Mouse (Mus musculus): ENCODE data around the gene Mdm1. TPM values are rescaled to one million over a fixed set of nuclear protein-coding genes. Genes with fewer than 3 reads are reported as not detected.

Gene Mdm1
- total RNA-seq, 2 experiments from 2014 or later, result 4.5 to 5.2 TPM

DNA sequence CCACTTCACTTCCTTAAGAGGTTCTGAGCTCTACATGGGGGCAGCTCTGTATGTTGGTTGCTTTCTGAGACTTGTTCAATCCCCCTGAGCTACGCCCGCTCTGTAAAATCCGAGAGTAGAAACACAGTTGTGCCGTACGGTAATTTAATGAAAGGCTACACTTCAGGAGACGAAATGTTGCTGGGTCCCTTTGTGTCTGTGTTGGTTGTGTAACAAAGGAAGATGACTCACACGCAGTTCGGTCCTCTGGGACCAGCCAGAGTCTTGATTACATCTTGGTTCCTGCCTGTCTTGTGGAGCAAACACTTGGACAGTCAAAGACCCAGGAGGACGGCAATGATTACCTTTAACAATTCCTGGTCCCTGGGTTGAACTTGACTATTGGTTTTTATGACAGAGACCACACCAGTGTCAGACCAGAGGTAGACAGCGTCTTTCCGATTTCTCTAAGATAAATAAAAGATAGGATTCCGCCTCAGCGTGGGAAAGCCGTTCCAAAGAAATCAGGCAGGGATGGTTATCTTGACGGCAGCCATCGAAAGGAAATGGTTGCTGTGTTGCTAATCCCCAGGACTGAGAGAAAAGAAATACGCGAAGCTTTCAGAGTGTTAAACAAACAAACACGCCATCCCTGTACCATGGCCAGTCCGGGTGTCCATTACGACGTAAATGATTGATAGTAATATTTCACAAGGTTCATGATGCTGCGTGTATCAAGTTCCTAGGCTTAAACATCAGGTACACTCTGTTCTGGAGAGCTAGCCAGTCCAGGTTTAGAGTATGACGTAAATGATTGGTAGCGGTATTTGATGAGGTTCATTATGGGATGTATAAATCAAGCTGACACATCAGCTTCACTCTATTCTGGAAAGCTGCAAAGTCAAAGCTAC lies 20.3 kb upstream of the Mdm1 start:
- intact Hi-C loops (cut with DNase I), result no loop called here
- DNase-seq, result peak; percentile 34 to 36

- DNase-seq, result peak in 1 of 2 experiments; percentile 10
- intact Hi-C loops (cut with DNase I), result no loop called here
These were observed 19.7 kb upstream of the Mdm1 start for GRCm38 (mm10) chr10:118121937-118122285.

GRCm38 (mm10) chr10:118122441-118123162 lies 19.0 kb upstream of the Mdm1 start:
- intact Hi-C loops (cut with DNase I), result no loop called here
- no peak for DNase-seq

DNA sequence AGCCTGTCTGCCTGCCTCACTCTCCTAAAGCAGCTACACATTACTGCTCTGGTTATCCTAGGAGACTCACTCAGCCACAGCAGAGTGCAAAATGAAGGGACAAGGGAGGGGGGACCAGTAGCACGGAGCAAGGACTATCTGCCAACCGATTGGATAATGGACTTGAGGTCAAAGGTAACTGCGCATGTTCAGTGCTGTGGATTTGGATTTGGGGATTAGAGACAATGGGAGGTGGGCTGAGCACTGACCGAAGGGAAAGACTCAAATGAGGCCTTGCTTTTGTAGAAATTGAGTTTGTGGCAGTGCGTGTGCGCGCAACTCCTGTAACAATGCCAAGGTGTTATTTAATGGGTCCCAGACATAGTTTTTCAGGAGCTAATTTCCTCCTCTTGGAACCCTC lies 16.4 kb upstream of the Mdm1 start:
- intact Hi-C loops (cut with DNase I), result no loop called here
- no peak for DNase-seq

DNA sequence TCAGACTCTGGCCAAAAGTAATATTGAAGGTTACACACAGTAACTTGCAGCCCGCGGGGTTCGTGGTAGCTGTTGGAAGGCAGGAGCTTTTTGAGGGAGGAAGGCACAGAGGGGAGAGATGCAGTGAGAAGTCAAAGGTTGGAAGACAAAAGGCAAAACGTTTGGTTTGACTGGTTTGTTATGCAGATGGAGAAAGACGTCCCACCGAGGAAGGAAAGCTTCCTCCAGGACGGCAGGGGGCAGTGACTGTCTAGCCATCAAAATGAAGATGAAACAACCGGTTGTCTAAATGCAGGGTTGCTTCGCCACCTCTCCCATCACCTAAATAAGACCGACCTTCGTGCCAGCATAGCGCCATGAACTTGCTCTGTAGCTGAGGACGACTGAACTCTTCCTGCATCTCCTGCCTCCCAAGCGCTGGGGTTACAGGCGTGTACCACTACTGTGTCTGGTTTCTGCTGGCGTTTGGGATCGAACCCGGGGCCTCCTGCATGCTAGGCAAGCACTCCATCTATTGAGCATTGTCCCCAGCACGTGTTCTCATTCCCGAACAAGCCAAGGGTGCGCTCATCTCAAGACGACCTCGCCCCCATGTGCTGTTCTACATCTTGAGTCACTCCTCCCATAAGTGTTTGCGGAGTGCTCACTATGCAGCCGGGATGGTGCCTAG lies 15.7 kb upstream of the Mdm1 start:
- intact Hi-C loops (cut with DNase I), result no loop called here
- DNase-seq, result no peak

DNA sequence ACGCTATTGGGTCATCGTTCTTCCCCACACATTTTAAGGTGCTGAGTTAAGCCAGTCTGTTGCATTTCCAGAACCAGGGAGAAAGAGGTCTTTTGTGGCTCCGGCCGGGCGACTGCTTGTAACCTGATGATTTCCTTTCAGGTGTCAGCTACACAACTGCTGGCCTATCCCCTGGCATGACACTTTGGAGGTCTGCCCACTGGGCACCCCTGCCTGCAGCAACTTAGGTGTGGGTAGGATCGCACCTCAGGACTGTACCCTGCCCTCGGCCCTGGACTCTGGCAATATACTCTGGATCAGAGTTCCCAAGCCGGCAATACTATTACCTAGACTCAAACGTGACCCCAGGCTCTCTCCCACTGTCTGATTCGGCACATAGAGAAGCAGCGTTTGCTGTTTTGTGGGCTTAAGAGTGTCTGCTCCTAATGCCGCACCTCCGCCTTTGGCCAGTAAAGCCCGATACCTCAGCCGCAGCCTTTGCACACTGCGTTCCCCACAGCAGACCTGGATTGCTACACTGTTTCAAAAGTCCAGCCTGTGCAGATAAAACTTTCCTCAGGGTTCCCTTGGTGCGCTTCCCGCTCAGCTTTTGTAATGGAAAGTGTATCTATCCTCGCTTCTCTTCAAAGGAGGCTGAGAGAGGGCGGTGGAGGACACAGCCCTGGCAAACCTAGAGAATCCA lies 12.5 kb upstream of the Mdm1 start:
- intact Hi-C loops (cut with DNase I), result no loop called here
- no peak for DNase-seq

DNA sequence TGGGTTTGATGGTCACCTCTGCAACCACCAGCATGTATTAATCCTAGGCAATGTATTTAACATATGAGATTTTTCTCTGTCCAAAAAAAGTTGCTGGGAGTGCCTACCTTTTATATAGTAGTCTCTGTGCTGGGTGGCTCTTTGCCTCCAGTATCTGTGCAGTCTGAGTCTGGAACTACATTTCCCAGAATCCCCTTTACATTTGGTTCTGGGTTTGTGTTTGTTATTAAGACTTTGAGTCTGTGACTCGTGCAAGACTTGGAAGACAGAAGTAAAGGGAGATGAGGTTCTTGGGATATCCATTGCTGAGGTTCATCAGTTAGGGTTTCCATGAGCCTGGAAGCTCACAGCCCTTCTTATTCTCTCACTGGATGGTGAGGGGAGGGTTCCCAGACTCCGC lies 11.6 kb upstream of the Mdm1 start:
- intact Hi-C loops (cut with DNase I), result no loop called here
- no peak for DNase-seq

DNA sequence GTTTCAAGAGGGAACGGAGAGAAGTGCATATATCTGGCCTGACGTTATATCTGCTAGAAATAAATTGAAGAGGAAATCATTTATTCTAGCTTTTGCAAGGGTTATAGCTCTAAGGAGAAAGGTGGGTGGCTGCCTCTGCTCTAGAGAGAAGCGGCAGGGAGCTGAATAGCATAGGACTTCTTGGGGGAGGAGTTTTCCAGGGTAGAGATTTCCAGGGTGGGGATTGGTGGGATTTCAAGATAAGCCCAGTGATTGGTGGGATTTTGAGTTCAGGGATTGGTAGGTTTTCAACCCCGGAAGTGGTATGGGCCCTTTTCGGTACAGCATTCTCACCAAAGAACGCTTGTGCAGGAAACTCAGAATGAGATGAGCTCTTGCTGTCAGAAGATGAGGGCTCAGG lies 8.6 kb upstream of the Mdm1 start:
- no peak for DNase-seq
- intact Hi-C loops (cut with DNase I), result no loop called here

DNA sequence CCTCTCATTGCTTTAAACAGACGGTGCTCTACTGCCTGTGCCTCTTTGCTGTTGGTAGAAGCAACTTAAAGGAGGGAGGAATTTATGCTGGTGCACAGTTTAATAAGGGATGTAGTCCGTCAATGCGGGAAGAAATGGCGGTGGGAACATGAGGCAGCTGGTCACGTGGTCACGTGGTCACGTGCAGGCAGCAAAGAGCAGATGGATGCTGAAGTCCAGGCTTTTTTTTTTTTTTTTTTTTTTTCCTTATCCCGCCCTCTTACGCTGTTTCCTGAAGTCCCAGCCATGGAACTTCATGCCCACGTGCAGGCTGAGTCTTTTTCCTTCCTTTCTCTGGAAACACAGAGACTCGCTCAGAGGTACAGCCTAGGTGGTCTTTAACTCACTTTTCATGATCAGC lies 3.1 kb upstream of the Mdm1 start:
- intact Hi-C loops (cut with DNase I), result no loop called here
- DNase-seq, result no peak

GRCm38 (mm10) chr10:118139837-118140570 lies 1.6 kb upstream of the Mdm1 start:
- intact Hi-C loops (cut with DNase I), result loop anchor here (10.0 kb wide), 1 partner anchor 1095 kb away; no protein-coding TSS in a partner anchor
- DNase-seq, result no peak

- DNase-seq, result no peak
- intact Hi-C loops (cut with DNase I), result loop anchor here (10.0 kb wide), 1 partner anchor 1093 kb away; no protein-coding TSS in a partner anchor
These were observed 532 bp downstream of the Mdm1 start for GRCm38 (mm10) chr10:118141884-118142801.

GRCm38 (mm10) chr10:118149381-118149780 lies 7.8 kb downstream of the Mdm1 start:
- intact Hi-C loops (cut with DNase I), result loop anchor here (10.0 kb wide), 1 partner anchor 1085 kb away; no protein-coding TSS in a partner anchor
- DNase-seq, result no peak

- DNase-seq, result no peak
- intact Hi-C loops (cut with DNase I), result no loop called here
These were observed 9.3 kb downstream of the Mdm1 start for GRCm38 (mm10) chr10:118150866-118151265.

GRCm38 (mm10) chr10:118155932-118156331 lies 14.3 kb downstream of the Mdm1 start:
- intact Hi-C loops (cut with DNase I), result loop anchor here (2.0 kb wide), 2 partner anchors 391 to 923 kb away; no protein-coding TSS in a partner anchor

DNA sequence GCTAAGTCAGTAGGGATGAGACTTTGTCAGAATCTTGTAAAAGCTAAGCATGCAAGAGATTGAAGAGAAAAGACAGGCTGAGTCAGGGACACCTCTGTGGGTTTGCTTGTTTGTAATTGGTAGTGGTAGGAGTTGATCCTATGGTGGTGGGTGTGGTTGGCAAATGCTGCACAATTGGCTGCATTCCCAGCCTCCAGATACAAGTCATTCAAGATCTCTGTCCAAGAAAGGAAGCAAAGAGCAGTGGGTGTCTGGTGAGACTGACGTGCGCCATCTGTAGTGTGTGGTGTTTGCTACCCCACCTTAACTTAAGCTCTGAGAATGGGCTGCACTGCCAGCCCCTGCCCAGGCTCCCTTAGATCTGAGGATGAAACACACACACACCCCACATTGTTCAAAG lies 19.5 kb downstream of the Mdm1 start:
- intact Hi-C loops (cut with DNase I), result no loop called here

More at GRCm38 (mm10) chr10:118155932-118156331, 14.3 kb downstream of the Mdm1 start:
- DNase-seq, result peak in 1 of 2 experiments; percentile 21

DNA sequence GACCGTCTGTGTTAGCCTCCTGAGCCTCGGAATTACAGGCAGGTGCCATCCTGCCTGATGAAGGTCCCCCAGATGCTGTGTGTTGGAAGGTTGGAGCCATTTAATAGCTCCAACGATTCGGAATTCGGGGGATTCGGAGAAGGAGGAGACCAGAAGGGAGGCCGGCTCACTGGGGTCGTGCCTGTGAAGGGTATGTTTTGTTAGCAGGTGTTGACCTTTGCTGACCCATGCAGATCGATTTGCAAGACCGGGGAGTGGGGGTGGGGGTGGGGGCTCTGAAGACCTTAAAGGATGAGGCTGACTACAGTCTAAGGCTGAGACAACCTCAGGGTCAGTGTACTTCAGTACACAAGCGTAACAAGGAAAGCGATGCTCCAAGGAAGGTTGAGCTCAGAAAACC lies 27.6 kb downstream of the Mdm1 start:
- intact Hi-C loops (cut with DNase I), result loop anchor here (5.0 kb wide), 1 partner anchor 208 kb away; no protein-coding TSS in a partner anchor
- no peak for DNase-seq

More for the DNA sequence above, 19.5 kb downstream of the Mdm1 start:
- no peak for DNase-seq

DNA sequence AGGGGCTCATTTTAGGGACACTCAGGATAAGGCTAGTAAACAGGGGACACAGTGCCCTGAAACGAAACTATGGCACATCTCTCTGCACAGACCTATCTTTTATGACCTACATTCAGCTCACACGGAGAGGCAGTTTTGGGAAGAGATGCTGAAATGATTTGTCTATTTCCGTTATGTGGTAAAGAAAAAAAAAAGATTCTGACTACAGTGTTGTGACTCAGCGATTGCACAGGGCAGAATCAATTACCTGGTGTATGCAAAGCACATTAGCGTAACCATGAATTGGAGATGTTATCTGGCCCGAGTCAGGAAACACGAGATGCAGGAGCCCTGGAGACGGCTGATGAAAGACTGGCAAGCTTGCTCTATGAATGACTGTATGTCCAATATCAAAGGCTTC lies 30.8 kb downstream of the Mdm1 start:
- DNase-seq, result no peak
- intact Hi-C loops (cut with DNase I), result no loop called here

- DNase-seq, result no peak
- intact Hi-C loops (cut with DNase I), result no loop called here
These were observed 31.3 kb downstream of the Mdm1 start for GRCm38 (mm10) chr10:118172876-118173275.
